Mouse (Mus musculus) hindbrain, embryonic 10.5 days (tissue): ENCODE data around the gene Gm21976. TPM values are rescaled to one million over a fixed set of nuclear protein-coding genes. Genes with fewer than 3 reads are reported as not detected.

Experiments
- DNase-seq: peaks from one replicate; pipeline ENCODE4 v3.0.0-alpha.2; 2017; ENCODE audit warnings: low spot score
- H3K27ac ChIP-seq: fragments of 300-500 bp; sonication (generic); 2 replicates; pipeline ENCODE4 v1.5.1; 2016; ENCODE audit warnings: mild to moderate bottlenecking, moderate library complexity
- H3K27me3 ChIP-seq: fragments of 300-500 bp; sonication (generic); 2 replicates; pipeline ENCODE4 v1.6.1; 2016; ENCODE audit warnings: mild to moderate bottlenecking; ENCODE audit not compliant: poor library complexity, insufficient read depth, severe bottlenecking
- H3K36me3 ChIP-seq: fragments of 300-500 bp; sonication (generic); 2 replicates; pipeline ENCODE4 v1.6.1; 2016; ENCODE audit warnings: mild to moderate bottlenecking, moderate library complexity
- H3K4me1 ChIP-seq: fragments of 300-500 bp; sonication (generic); replicated peaks from 2 replicates; pipeline ENCODE4 v1.6.1; 2016; ENCODE audit warnings: mild to moderate bottlenecking
- H3K4me3 ChIP-seq: fragments of 300-500 bp; sonication (generic); 2 replicates; pipeline ENCODE4 v1.5.1; 2016; ENCODE audit warnings: mild to moderate bottlenecking, moderate library complexity
- H3K9me3 ChIP-seq: fragments of 300-500 bp; sonication (generic); 2 replicates; pipeline ENCODE4 v1.6.1; 2016; ENCODE audit warnings: mild to moderate bottlenecking, moderate library complexity
- WGBS: fragments of 180-500 bp; shearing (Covaris S2); methylation state at CpG from one replicate; pipeline ENCODE4 v1.1.7; 2016; 5-methylcytosine and 5-hydroxymethylcytosine counted together
- polyA plus RNA-seq: library from polyadenylated mRNA; unstranded; fragments of >200 nt; fragmentation: Nextera tagmentation; extraction: Ambion mirVana; gene quantifications from 2 replicates; pipeline ENCODE4 v1.2.1, GENCODE M21; 2016

Gene Gm21976
- polyA plus RNA-seq, 1 experiment from 2014 or later = not detected

DNA sequence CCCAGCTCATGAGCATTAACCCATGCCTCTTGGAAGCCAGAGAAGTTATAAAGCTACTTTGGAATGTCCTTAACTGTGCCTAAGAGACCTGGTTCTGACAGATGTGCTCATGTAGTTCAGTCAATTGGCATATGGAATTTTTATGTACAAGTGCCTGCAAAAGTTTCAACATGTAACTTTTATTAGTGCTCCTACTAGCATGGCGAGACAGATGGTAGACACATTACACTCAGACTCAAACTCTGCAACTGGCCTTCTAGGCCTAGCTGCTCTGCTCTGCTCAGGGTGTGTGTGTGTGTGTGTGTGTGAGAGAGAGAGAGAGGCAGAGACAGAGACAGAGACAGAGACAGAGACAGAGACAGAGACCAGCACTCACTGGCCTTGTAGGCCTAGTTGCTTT is 56.5 kb downstream of the Gm21976 start:
- H3K4me1 ChIP-seq = no peaks in the 10 kb centered on the region
- 91% methylated on average over 1 of the region's 1 CpGs for WGBS
- H3K4me3 ChIP-seq = no peak overlapping the region
- H3K36me3 ChIP-seq = no peaks in the 10 kb centered on the region
- DNase-seq = no peak
- no peak overlapping the region for H3K27ac ChIP-seq
- no peaks in the 10 kb centered on the region for H3K27me3 ChIP-seq
- no peaks in the 10 kb centered on the region for H3K9me3 ChIP-seq

DNA sequence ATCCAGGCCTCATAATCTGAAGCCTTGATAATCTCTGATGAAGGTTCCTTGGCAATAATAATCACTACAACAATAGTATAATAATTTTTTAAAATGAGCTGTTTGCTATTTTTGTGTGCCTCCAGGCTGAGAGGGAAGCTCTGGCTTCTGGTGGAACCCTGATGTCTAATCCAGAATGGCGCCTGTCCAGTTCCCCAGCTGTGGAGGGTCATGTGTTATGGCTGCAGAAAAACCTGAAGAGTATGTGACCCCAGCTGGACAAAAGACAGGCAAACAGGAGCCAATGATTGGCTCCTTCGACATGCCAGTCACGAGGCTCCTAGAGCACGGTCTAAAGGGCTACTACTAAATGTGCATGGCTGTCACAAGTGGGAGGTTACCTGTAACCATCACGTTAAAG is 60.8 kb downstream of the Gm21976 start:
- Histone ChIP-seq H3K27ac (no peak overlapping the region), H3K4me1 (no peaks in the 10 kb centered on the region), H3K4me3 (no peak overlapping the region), H3K9me3 (no peaks in the 10 kb centered on the region), H3K27me3 (peaks cover 8% of the 10 kb centered on the region; the same call in 1 of the 2 replicates), H3K36me3 (no peaks in the 10 kb centered on the region)
- whole genome bisulfite sequencing = 81% methylated on average over 5 of the region's 5 CpGs
- no peak for DNase-seq

DNA sequence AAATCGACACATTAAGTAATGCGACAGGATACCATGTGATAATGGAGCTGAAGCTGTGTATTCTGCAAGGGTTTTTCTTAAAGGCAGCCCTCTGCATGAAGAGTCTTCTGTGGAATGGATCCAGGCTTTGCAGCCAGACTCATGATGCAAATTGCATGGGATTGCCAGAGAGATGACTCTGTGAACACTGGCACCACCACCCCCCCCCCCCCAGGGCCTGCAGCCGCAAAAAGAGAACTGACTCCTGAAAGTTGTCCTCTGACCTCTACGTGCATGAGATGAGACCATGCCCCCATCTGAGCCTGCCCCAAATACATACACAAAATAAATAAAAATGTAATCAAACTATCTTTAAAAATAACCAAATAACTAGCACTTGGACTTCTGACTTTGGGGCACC is 69.8 kb downstream of the Gm21976 start:
- peaks cover 77% of the 10 kb centered on the region for H3K27me3 ChIP-seq
- no peak for DNase-seq
- whole genome bisulfite sequencing = 78% methylated on average over 4 of the region's 4 CpGs
- H3K9me3 ChIP-seq = no peaks in the 10 kb centered on the region
- H3K36me3 ChIP-seq = no peaks in the 10 kb centered on the region
- no peak overlapping the region for H3K4me3 ChIP-seq
- peaks cover 16% of the 10 kb centered on the region for H3K4me1 ChIP-seq
- H3K27ac ChIP-seq = no peak overlapping the region

DNA sequence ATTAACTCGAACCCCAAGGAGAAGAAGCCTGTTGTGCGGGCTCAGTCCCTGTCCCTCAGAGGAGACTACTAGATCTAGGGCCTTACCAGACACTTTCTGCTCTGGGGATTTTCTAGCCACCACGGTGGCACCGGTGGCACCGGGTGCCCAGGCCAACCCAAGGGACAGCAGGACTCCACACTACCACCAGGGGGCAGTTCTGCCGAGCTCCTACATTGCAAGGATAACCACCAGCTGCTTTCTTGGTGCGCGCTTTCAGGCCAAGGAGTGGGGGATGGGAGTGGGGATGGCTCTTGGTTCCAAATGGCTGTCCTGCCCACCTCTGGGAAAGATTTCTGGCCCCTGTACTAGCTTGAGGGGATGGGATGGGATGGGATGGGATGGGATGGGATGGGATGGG is 71.8 kb downstream of the Gm21976 start:
- Histone ChIP-seq H3K9me3 (no peaks in the 10 kb centered on the region), H3K27ac (no peak overlapping the region), H3K27me3 (peaks cover 90% of the 10 kb centered on the region), H3K4me3 (no peak overlapping the region), H3K4me1 (peaks cover 32% of the 10 kb centered on the region), H3K36me3 (no peaks in the 10 kb centered on the region)
- DNase-seq = peak; percentile 60
- 5% methylated on average over 8 of the region's 8 CpGs for WGBS

DNA sequence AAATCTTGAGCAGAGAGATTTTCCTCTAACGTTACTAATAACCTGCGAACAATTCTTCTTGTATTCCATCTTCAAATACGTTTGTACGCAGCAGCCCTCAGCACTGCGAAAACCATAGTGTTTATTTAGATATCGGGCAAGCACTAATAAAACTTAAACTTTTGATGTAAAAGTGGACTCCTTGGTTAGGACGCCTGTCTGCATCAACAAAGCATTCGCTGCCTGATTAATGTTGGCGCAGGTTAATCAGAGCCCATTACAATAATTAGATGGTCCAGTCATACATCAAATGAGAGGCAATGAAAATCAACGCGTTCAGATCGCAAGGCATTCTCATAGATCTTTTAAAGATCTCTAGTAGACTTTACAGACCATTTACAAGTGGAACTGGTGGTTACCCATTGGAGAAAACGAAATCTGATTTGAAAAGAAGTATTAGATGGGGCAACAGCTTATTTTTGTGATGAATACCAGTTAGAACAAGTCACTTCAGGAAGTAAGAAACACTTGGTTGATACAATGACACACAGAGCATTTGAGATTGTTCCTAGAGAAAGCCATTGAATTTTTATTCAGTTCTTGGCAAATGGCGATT is 72.8 kb downstream of the Gm21976 start:
- H3K4me3 ChIP-seq = no peak overlapping the region
- WGBS = 15% methylated on average over 14 of the region's 14 CpGs
- no peaks in the 10 kb centered on the region for H3K9me3 ChIP-seq
- peaks cover 93% of the 10 kb centered on the region for H3K27me3 ChIP-seq
- no peak for DNase-seq
- H3K36me3 ChIP-seq = no peaks in the 10 kb centered on the region
- H3K27ac ChIP-seq = no peak overlapping the region
- peaks cover 32% of the 10 kb centered on the region for H3K4me1 ChIP-seq

DNA sequence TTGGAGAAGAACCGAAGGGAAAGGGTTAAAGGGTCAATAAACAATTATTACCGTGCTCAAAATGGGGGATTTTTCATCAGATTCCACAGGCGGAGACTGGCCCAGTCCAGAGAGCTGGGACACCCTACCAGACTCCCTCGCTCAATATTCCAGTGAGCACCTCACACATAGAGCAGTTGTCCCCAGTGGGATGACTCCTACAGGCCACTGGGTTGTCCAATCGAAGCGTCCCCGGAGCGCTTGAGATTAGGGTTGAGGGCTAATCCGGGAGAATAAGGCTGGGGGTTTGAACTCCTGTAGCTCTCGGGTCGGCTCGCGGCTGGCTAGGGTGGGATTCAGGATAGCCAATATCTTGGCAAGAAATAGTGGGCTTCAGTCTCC is 74.0 kb downstream of the Gm21976 start:
- no peak for DNase-seq

DNA sequence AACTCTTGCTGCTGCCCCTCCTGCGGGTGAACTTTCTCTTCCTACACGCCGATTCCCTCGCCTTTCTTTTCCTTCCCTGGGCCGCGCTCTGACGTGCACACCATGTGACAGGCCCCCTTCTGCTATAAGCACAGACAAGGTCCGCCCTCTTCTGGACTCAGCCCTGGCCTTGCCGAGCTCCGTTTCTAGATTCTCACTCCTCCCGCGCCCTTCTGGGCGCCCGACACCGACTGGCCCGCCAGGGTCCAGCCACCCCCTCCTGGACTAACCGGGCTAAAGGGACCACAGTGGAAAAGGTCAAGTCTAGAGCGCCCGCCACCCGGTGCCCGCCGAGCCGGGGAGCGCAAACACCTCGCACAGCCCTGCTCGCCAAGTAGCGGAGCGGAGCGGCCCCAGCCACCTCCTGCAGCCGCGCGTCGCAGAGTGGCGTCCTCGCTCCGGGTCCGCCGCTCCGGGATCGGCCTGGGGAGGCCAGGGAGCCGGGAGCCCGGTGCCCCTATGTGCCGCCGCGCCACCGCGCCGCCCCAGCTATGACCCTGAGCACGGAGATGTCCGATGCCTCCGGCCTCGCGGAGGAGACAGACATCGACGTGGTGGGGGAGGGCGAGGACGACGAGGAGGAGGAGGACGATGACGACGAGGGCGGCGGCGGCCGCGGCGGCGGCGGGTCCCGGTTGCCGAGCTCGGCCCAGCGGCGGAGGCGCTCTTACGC is 74.6 kb downstream of the Gm21976 start, which contains the start of gene Foxd1:
TSS of gene Foxd1 (plus strand) at position 153 of the 712 bp plus-strand sequence.
- WGBS = under 1% methylated on average over 76 of the region's 76 CpGs
- peaks cover 42% of the 10 kb centered on the region for H3K4me1 ChIP-seq
- no peaks in the 10 kb centered on the region for H3K36me3 ChIP-seq
- DNase-seq = peak; percentile 88
- peak within 1 kb of the TSS; percentile 60 for H3K4me3 ChIP-seq
- H3K27me3 ChIP-seq = peaks cover 100% of the 10 kb centered on the region
- H3K27ac ChIP-seq = peak within 1 kb of the TSS; percentile 84
- no peaks in the 10 kb centered on the region for H3K9me3 ChIP-seq

More for the DNA sequence above, 74.0 kb downstream of the Gm21976 start:
- no peaks in the 10 kb centered on the region for H3K36me3 ChIP-seq
- no peaks in the 10 kb centered on the region for H3K9me3 ChIP-seq
- peaks cover 100% of the 10 kb centered on the region for H3K27me3 ChIP-seq
- H3K4me1 ChIP-seq = peaks cover 38% of the 10 kb centered on the region
- WGBS = under 1% methylated on average over 13 of the region's 13 CpGs
- H3K27ac ChIP-seq = no peak overlapping the region
- peak overlapping the region; percentile 60 for H3K4me3 ChIP-seq

DNA sequence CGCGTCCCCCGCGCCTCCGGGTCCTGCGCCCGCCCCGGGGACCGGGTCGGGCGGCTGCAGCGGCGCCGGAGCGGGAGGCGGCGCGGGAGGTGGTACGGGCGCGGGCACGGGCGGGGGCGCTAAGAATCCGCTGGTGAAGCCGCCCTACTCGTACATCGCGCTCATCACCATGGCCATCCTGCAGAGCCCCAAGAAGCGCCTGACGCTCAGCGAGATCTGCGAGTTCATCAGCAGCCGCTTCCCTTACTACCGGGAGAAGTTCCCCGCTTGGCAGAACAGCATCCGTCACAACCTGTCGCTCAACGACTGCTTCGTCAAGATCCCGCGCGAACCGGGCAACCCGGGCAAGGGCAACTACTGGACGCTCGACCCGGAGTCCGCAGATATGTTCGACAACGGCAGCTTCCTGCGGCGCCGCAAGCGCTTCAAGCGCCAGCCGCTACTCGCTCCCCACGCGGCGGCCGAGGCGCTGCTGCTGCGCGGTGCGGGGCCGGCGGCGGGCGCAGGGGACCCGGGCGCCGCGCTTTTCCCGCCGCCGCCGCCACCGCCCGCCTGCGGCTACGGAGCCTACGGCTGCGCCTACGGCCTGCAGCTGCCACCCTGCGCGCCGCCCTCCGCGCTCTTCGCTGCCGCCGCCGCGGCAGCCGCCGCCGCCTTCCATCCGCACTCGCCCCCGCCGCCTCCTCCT is 75.3 kb downstream of the Gm21976 start:
- peaks cover 100% of the 10 kb centered on the region for H3K27me3 ChIP-seq
- H3K36me3 ChIP-seq = no peaks in the 10 kb centered on the region
- H3K4me1 ChIP-seq = peaks cover 42% of the 10 kb centered on the region
- DNase-seq = peak; percentile 78
- WGBS = under 1% methylated on average over 102 of the region's 102 CpGs
- H3K4me3 ChIP-seq = peak overlapping the region; percentile 60
- H3K9me3 ChIP-seq = no peaks in the 10 kb centered on the region
- peak overlapping the region; percentile 84 for H3K27ac ChIP-seq

DNA sequence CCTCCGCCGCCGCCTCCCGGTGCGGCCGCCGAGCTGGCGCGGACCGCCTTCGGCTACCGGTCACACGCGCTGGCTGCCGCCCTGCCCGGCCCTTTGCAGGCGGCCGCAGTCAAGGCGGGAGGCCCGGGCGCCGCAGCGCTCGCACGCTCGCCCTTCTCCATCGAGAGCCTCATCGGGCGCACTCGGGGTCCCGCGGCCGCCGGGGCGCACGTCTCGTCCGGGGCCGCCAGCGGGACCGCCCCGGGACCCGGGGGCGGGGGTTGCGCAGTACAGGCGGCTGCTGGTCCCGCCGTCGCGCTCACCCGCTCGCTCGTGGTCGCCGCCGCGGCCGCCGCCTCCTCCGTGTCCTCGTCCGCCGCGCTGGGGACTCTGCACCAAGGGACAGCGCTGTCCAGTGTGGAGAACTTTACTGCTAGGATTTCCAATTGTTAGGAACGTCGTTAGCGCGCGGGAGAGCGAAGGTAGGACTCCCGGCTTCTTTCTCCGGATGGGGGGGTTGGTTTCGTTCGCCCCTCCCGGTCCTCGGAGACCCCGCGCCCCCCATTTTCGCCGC is 75.9 kb downstream of the Gm21976 start:
- H3K36me3 ChIP-seq = no peaks in the 10 kb centered on the region
- peaks cover 100% of the 10 kb centered on the region for H3K27me3 ChIP-seq
- H3K9me3 ChIP-seq = no peaks in the 10 kb centered on the region
- H3K4me3 ChIP-seq = peak overlapping the region; percentile 60
- H3K4me1 ChIP-seq = peaks cover 42% of the 10 kb centered on the region
- under 1% methylated on average over 81 of the region's 81 CpGs for WGBS
- H3K27ac ChIP-seq = peak overlapping the region; percentile 84
- peak; percentile 63 for DNase-seq

DNA sequence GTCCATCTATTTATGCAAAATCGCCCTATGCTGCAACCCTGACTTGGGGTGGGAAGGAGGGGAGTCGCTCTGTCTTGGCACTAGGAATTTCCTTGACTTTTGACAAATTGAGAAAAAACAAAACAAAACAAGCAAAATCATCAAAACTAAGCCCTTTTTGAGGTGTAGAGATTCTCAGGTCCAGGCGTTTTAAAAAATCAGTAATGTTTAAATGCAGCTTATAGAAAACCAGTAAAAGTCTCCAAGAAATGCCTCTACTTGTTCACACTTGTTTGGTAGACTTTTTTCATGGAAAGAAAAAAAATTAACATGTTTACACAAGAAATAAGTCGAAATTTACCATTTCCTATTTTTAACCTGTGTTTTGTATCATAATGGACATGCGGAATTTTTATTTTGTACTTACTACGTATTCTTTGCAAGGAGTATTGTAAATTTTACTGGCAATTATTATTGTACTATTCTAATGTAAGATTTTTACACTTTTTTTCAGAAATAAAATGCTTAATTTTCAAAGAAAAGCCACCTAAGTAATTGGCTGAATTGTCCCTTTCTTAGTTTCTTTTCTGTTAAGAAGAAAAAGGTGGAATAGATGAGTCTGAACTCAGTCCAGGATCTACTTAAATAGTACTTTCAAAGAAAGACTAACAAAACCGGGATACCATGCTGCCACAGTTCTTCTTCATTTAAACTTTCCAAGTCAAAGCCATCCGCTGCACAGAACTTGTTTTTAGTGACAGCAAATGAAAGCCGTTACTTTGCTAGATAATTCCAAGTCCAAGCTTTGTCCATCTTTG is 76.7 kb downstream of the Gm21976 start:
- Histone ChIP-seq H3K4me1 (peaks cover 42% of the 10 kb centered on the region), H3K27me3 (peaks cover 100% of the 10 kb centered on the region), H3K36me3 (no peaks in the 10 kb centered on the region), H3K9me3 (no peaks in the 10 kb centered on the region), H3K27ac (peak overlapping the region; percentile 84), H3K4me3 (peak overlapping the region; percentile 60)
- 4% methylated on average over 9 of the region's 9 CpGs for WGBS
- DNase-seq = no peak
